Mouse (Mus musculus): ENCODE data around the gene Ndufaf8. TPM values are rescaled to one million over a fixed set of nuclear protein-coding genes. Genes with fewer than 3 reads are reported as not detected.

Gene Ndufaf8
- total and polyA plus RNA-seq, 3 experiments: 46.3 to 103 (median 50.2) TPM

GRCm38 (mm10) chr11:120111033-120111432, 12.3 kb downstream of the Ndufaf8 start:
- Histone ChIP-seq H3K4me3 (replicated peaks in 1 of 3; ENCODE audit: low read depth in 2 of 3, low read length in 2 of 3, poor library complexity in 1 of 3) (no peak overlapping the region), H3K4me1 (ENCODE audit: control insufficient read depth in 1 of 2, insufficient read depth in 2 of 2) (peaks cover 0 to 4% of the 10 kb centered on the region in 2 experiments; a peak in 1 of 4 replicates), H3K36me3 (replicated peaks in 1 of 2; ENCODE audit: control insufficient read depth in 1 of 2, insufficient read depth in 1 of 2, low read length in 1 of 2) (peaks cover 70 to 98% of the 10 kb centered on the region in 2 experiments), H3K4me2 (ENCODE audit: insufficient read depth, low read depth, poor library complexity, severe bottlenecking) (no peak overlapping the region), H3K9ac (ENCODE audit: insufficient read depth, low read depth) (no peak overlapping the region), H3K27me3 (replicated peaks) (no peaks in the 10 kb centered on the region), H3K79me2 (replicated peaks; ENCODE audit: control insufficient read depth, extremely low read depth, insufficient read depth, poor library complexity, severe bottlenecking) (no peaks in the 10 kb centered on the region), H3K9me3 (replicated peaks; ENCODE audit: low read length) (no peaks in the 10 kb centered on the region), H3K27ac (ENCODE audit: insufficient read depth, low read depth) (no peak overlapping the region)
- dilution Hi-C loops (cut with MboI; ENCODE audit: extremely low pct_ligation_motif_present, extremely low pct_unique_long_range_greater_than_20kb, low sequenced_read_pairs): no loop called here
- peak; percentile 45; the same call in 1 of the 2 replicates for TF ChIP-seq SIN3A (IDR thresholded peaks at IDR 0.05; ENCODE audit: low read length)
- peak; percentile 96 for TF ChIP-seq RAD21 (IDR thresholded peaks at IDR 0.05; ENCODE audit: low read depth, low read length)
- TF ChIP-seq PAX5 (IDR thresholded peaks at IDR 0.05; ENCODE audit: low read length): no peak
- TF ChIP-seq MEF2A (IDR thresholded peaks at IDR 0.05; ENCODE audit: borderline replicate concordance, low read depth, low read length): no peak
- TF ChIP-seq JUND (conservative IDR thresholded peaks at IDR 0.05; ENCODE audit: low read depth, low read length): 0 out of 2 replicates have a peak, but pooled peaks have one; percentile 15
- TF ChIP-seq IRF4 (IDR thresholded peaks at IDR 0.05; ENCODE audit: low read depth, low read length): peak; percentile 48; the same call in 1 of the 2 replicates
- TF ChIP-seq RCOR1 (conservative IDR thresholded peaks at IDR 0.05; ENCODE audit: low read depth, low read length): 0 out of 2 replicates have a peak, but pooled peaks have one; percentile 32
- no peak for TF ChIP-seq POLR2AphosphoS2 (IDR thresholded peaks at IDR 0.05; ENCODE audit: low read depth, low read length)
- TF ChIP-seq KAT2A (IDR thresholded peaks at IDR 0.05; ENCODE audit: insufficient replicate concordance, low read length): 0 out of 2 replicates have a peak, but pooled peaks have one; percentile 56
- TF ChIP-seq CHD2 (IDR thresholded peaks at IDR 0.05; ENCODE audit: low read length): 0 out of 2 replicates have a peak, but pooled peaks have one; percentile 21
- no peak for TF ChIP-seq MAZ (IDR thresholded peaks at IDR 0.05; ENCODE audit: low read depth, low read length)
- TF ChIP-seq NELFE (IDR thresholded peaks at IDR 0.05; ENCODE audit: low read depth, low read length): peak; percentile 41; the same call in 1 of the 2 replicates
- peak; percentile 50; the same call in 1 of the 2 replicates for TF ChIP-seq MAX (IDR thresholded peaks at IDR 0.05; ENCODE audit: low read length)
- TF ChIP-seq POLR2A (IDR thresholded peaks at IDR 0.05; ENCODE audit: low read depth, low read length): no peak
- peak; percentile 93 to 97 for TF ChIP-seq CTCF (conservative IDR thresholded peaks at IDR 0.05 in 1 of 2, IDR thresholded peaks at IDR 0.05 in 1 of 2; ENCODE audit: low read depth in 2 of 2, low read length in 2 of 2)
- TF ChIP-seq HCFC1 (IDR thresholded peaks at IDR 0.05; ENCODE audit: low read depth, low read length): no peak
- no peak for TF ChIP-seq ETS1 (conservative IDR thresholded peaks at IDR 0.05; ENCODE audit: low read depth, low read length)
- no peak for TF ChIP-seq USF2 (conservative IDR thresholded peaks at IDR 0.05; ENCODE audit: low read depth, low read length)
- no peak for TF ChIP-seq USF1 (IDR thresholded peaks at IDR 0.05; ENCODE audit: low read depth, low read length)
- TF ChIP-seq SMC3 (IDR thresholded peaks at IDR 0.05; ENCODE audit: low read depth, low read length): peak; percentile 96
- TF ChIP-seq ZC3H11A (IDR thresholded peaks at IDR 0.05; ENCODE audit: low read depth, low read length): peak; percentile 74
- in situ Hi-C loops (cut with MboI; ENCODE audit: low pct_ligation_motif_present, low pct_unique_long_range_greater_than_20kb, low sequenced_read_pairs): no loop called here
- peak; percentile 67 for DNase-seq (ENCODE audit: extremely low read depth)

GRCm38 (mm10) chr11:120112136-120112535, 13.4 kb downstream of the Ndufaf8 start:
- Histone ChIP-seq H3K79me2 (replicated peaks; ENCODE audit: control insufficient read depth, extremely low read depth, insufficient read depth, poor library complexity, severe bottlenecking) (no peaks in the 10 kb centered on the region), H3K4me2 (ENCODE audit: insufficient read depth, low read depth, poor library complexity, severe bottlenecking) (no peak overlapping the region), H3K4me3 (replicated peaks in 1 of 3; ENCODE audit: low read depth in 2 of 3, low read length in 2 of 3, poor library complexity in 1 of 3) (no peak overlapping the region), H3K36me3 (replicated peaks in 1 of 2; ENCODE audit: control insufficient read depth in 1 of 2, insufficient read depth in 1 of 2, low read length in 1 of 2) (peaks cover 72 to 98% of the 10 kb centered on the region in 2 experiments), H3K27me3 (replicated peaks) (no peaks in the 10 kb centered on the region), H3K4me1 (ENCODE audit: control insufficient read depth in 1 of 2, insufficient read depth in 2 of 2) (peaks cover 0 to 4% of the 10 kb centered on the region in 2 experiments; a peak in 1 of 4 replicates), H3K27ac (ENCODE audit: insufficient read depth, low read depth) (no peak overlapping the region), H3K9me3 (replicated peaks; ENCODE audit: low read length) (no peaks in the 10 kb centered on the region), H3K9ac (ENCODE audit: insufficient read depth, low read depth) (no peak overlapping the region)
- dilution Hi-C loops (cut with MboI; ENCODE audit: extremely low pct_ligation_motif_present, extremely low pct_unique_long_range_greater_than_20kb, low sequenced_read_pairs) (no loop called here), in situ Hi-C loops (cut with MboI; ENCODE audit: low pct_ligation_motif_present, low pct_unique_long_range_greater_than_20kb, low sequenced_read_pairs) (no loop called here)
- TF ChIP-seq MAZ (IDR thresholded peaks at IDR 0.05; ENCODE audit: low read depth, low read length): no peak
- no peak for TF ChIP-seq RAD21 (IDR thresholded peaks at IDR 0.05; ENCODE audit: low read depth, low read length)
- no peak for TF ChIP-seq MAX (IDR thresholded peaks at IDR 0.05; ENCODE audit: low read length)
- no peak for TF ChIP-seq RCOR1 (conservative IDR thresholded peaks at IDR 0.05; ENCODE audit: low read depth, low read length)
- no peak for TF ChIP-seq POLR2AphosphoS2 (IDR thresholded peaks at IDR 0.05; ENCODE audit: low read depth, low read length)
- no peak for TF ChIP-seq ETS1 (conservative IDR thresholded peaks at IDR 0.05; ENCODE audit: low read depth, low read length)
- no peak for TF ChIP-seq MYC (IDR thresholded peaks at IDR 0.05; ENCODE audit: low read depth, low read length)
- TF ChIP-seq NELFE (IDR thresholded peaks at IDR 0.05; ENCODE audit: low read depth, low read length): no peak
- no peak for TF ChIP-seq BHLHE40 (IDR thresholded peaks at IDR 0.05; ENCODE audit: low read depth, low read length)
- no peak for DNase-seq (ENCODE audit: extremely low read depth)
